ENCODE assay signal across 18 mouse cellular contexts in genomic region chr11:80512313-80513056, GRCm38 (mm10). TPM values are rescaled to one million over a fixed set of nuclear protein-coding genes. Genes with fewer than 3 reads are reported as not detected.
DNase-seq lines count a peak whose midpoint lies in the region; ATAC-seq and TF ChIP-seq lines count a peak whose summit lies in the region.
"Had no signal": no experiment of that assay in that cellular context is flagged by ENCODE, and none has a peak within 500 bp of the region (broad histone marks: within the 10 kb centered on the region; RNA-seq: fewer than 3 reads in every experiment).

No protein-coding gene starts in this region.

- TF ChIP-seq POLR2A in spleen, adult 2 months (IDR thresholded peaks at IDR 0.05; ENCODE audit: low read depth, low read length) = no peak

- H3K9ac ChIP-seq in embryonic facial prominence, embryonic 15.5 days = no peak overlapping the region
- H3K9ac ChIP-seq in intestine, postnatal 0 days (ENCODE audit: low read depth, low read length) = no peak overlapping the region
- H3K9ac ChIP-seq: hindbrain, embryonic 12.5 days; kidney, embryonic 15.5 days; lung, embryonic 14.5 days had no signal

- no peak for TF ChIP-seq CTCF in spleen, adult 2 months (IDR thresholded peaks at IDR 0.05; ENCODE audit: extremely low read depth, insufficient read depth, insufficient read length, insufficient replicate concordance)
- no peak for TF ChIP-seq CTCF in intestine, postnatal 0 days (IDR thresholded peaks at IDR 0.05; ENCODE audit: low read depth)

- no peak overlapping the region for H3K4me2 ChIP-seq in embryonic facial prominence, embryonic 15.5 days (replicated peaks)
- no peak overlapping the region for H3K4me2 ChIP-seq in intestine, postnatal 0 days (replicated peaks; ENCODE audit: low read depth)
- H3K4me2 ChIP-seq: hindbrain, embryonic 12.5 days; kidney, embryonic 15.5 days; lung, embryonic 14.5 days had no signal

- H3K9me3 ChIP-seq in embryonic facial prominence, embryonic 15.5 days (replicated peaks) = no peaks in the 10 kb centered on the region
- H3K9me3 ChIP-seq in intestine, postnatal 0 days (ENCODE audit: control insufficient read depth) = no peaks in the 10 kb centered on the region
- H3K9me3 ChIP-seq: hindbrain, embryonic 12.5 days; kidney, embryonic 15.5 days had no signal

- no peak for DNase-seq in spleen, adult 2 months (ENCODE audit: low read depth in 1 of 2, low spot score in 2 of 2)
- no peak for DNase-seq in spleen, adult 18-20 months
- peak; percentile 48 to 63 for DNase-seq in thymus, adult 18-20 months
- no peak for DNase-seq in ovary, adult 18-20 months (ENCODE audit: low spot score)
- no peak for DNase-seq in retina, embryonic 14.5 days (ENCODE audit: low spot score)
- DNase-seq: cerebellum, adult 11 months; cerebellum, postnatal 25 days; gastrocnemius, adult 2 months; liver; lung, embryonic 14.5 days; midbrain, embryonic 14.5 days had no signal

- peaks cover 36% of the 10 kb centered on the region for H3K4me1 ChIP-seq in spleen, adult 2 months (ENCODE audit: control insufficient read depth, insufficient read depth, insufficient read length)
- peaks cover 28% of the 10 kb centered on the region for H3K4me1 ChIP-seq in embryonic facial prominence, embryonic 15.5 days
- no peaks in the 10 kb centered on the region for H3K4me1 ChIP-seq in intestine, postnatal 0 days (replicated peaks; ENCODE audit: control insufficient read depth, insufficient read depth, low read length)

- no peak overlapping the region for H3K4me3 ChIP-seq in spleen, adult 2 months (ENCODE audit: extremely low read depth, insufficient read depth, insufficient read length)
- H3K4me3 ChIP-seq in embryonic facial prominence, embryonic 15.5 days (replicated peaks) = no peak overlapping the region
- H3K4me3 ChIP-seq in intestine, postnatal 0 days (ENCODE audit: low read depth, low read length) = no peak overlapping the region
- H3K4me3 ChIP-seq: erythroblast, embryonic 14.5 days; gastrocnemius, adult 2 months; hindbrain, embryonic 12.5 days; kidney, embryonic 15.5 days had no signal

- H3K36me3 ChIP-seq in spleen, adult 2 months (ENCODE audit: control insufficient read depth, insufficient read depth, low read length) = no peaks in the 10 kb centered on the region
- no peaks in the 10 kb centered on the region for H3K36me3 ChIP-seq in embryonic facial prominence, embryonic 15.5 days
- H3K36me3 ChIP-seq in intestine, postnatal 0 days (ENCODE audit: control insufficient read depth, insufficient read depth) = peaks cover 8% of the 10 kb centered on the region; the same call in 1 of the 2 replicates
- H3K36me3 ChIP-seq: hindbrain, embryonic 12.5 days; kidney, embryonic 15.5 days had no signal

- WGBS in spleen, adult 2 months = 32% methylated on average over 19 of the region's 19 CpGs
- WGBS in embryonic facial prominence, embryonic 15.5 days = 59% methylated on average over 19 of the region's 19 CpGs
- 80% methylated on average over 19 of the region's 19 CpGs for WGBS in intestine, postnatal 0 days

- ATAC-seq in embryonic facial prominence, embryonic 15.5 days (ENCODE audit: insufficient number of reproducible peaks, low FRiP score, low TSS enrichment, low read depth) = peak; percentile 55; the same call in 1 of the 2 replicates
- no peak for ATAC-seq in intestine, postnatal 0 days
- ATAC-seq: CD4-positive, CD25-positive, alpha-beta regulatory T cell, adult 4 months had no signal

- H3K27ac ChIP-seq in spleen, adult 2 months (ENCODE audit: insufficient read depth, low read length) = peak overlapping the region; percentile 60
- peak overlapping the region; percentile 65; the same call in 1 of the 2 replicates for H3K27ac ChIP-seq in embryonic facial prominence, embryonic 15.5 days (replicated peaks)
- H3K27ac ChIP-seq in intestine, postnatal 0 days (ENCODE audit: low read depth, low read length) = no peak overlapping the region
- H3K27ac ChIP-seq: gastrocnemius, adult 2 months; hindbrain, embryonic 12.5 days; kidney, embryonic 15.5 days; macrophage had no signal

- no peaks in the 10 kb centered on the region for H3K27me3 ChIP-seq in spleen, adult 2 months (ENCODE audit: control insufficient read depth, insufficient read depth, low read length)
- H3K27me3 ChIP-seq in embryonic facial prominence, embryonic 15.5 days = no peaks in the 10 kb centered on the region
- H3K27me3 ChIP-seq in intestine, postnatal 0 days (replicated peaks; ENCODE audit: control insufficient read depth, insufficient read depth, low read length) = no peaks in the 10 kb centered on the region
- H3K27me3 ChIP-seq: hindbrain, embryonic 12.5 days; kidney, embryonic 15.5 days had no signal

RNA-seq across cellular contexts. Expression of gene Cdk5r1, which starts 35.7 kb away (rescaled TPM):
- 4.7 and 9.2 TPM in 2 replicates for polyA plus RNA-seq in spleen, adult 2 months (2012; rRNA removed)
- 4.5 and 5.3 TPM in 2 replicates for polyA plus RNA-seq in embryonic facial prominence, embryonic 15.5 days (2015; fragmentation: Nextera tagmentation; extraction: Ambion mirVana)
- 0.61 and 0.64 TPM in 2 replicates for polyA plus RNA-seq in intestine, postnatal 0 days (2015; fragmentation: Nextera tagmentation; extraction: Ambion mirVana)

Comparison
In these comparisons a context has a peak if more than half of its experiments do, and no peak if none do; other contexts are left out.
1. DNase-seq: peak in thymus, adult 18-20 months (2 of 2); none in spleen, adult 2 months (0 of 2), spleen, adult 18-20 months (0 of 2), ovary, adult 18-20 months (single experiment) and retina, embryonic 14.5 days (single experiment).